Mouse (Mus musculus) gastrocnemius, postnatal 25 days (tissue): ENCODE measurements around the gene Dnm3. TPM values are rescaled to one million over a fixed set of nuclear protein-coding genes. Genes with fewer than 3 reads are reported as not detected.

Experiments
- DNase-seq: peaks from one replicate; pipeline ENCODE4 v3.0.0; 2022
- total RNA-seq, 2 experiments: library from RNA; stranded (reverse); gene quantifications; 1 replicate in 1 of 2; 2 replicates in 1 of 2; pipeline ENCODE4 v1.2.3; 2021

Gene Dnm3
- total RNA-seq, 2 experiments from 2014 or later: 4.7 to 7.6 TPM

DNA sequence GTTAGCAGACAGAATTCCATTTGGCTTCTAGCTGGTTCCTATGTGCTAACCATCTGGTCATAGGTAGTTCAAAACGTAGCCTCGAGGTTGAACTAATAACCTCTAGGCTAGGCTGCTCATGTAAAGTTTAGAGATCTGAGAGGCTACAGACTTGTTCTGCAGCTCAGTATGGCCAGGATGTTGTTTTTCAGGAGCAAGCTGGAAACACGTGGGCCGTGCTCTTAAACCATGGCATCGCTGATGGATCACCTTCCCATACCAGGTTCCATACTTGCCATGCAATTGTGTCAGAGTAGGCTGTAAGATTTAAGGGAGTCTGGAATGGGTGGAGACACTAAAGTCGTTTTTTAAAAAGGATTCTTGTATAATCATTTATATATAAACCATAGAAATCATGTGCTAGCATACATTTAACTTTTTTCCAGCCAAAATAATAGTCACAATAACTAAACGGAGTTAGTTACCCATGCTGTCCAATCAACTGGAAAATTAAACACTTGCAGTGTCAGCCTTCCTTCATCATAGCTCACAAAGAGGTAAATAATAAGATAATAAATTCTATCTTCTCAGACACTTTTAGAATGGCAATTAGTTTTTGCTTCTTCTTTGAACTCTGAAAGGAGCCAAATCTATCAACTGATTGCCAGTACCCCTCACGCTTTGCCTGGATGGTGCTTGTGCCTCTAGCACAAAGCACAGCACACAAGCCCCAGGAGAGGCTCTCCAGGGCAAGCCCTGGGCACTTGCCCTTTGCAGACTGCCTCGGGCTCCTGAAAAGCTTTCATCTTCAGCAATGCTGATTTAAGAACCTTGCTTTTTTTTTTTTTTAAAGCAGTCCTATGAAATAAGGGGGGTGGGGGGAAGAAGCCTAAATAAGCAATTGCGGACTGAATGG is 486.9 kb downstream of the Dnm3 start:
- DNase-seq: no peak

DNA sequence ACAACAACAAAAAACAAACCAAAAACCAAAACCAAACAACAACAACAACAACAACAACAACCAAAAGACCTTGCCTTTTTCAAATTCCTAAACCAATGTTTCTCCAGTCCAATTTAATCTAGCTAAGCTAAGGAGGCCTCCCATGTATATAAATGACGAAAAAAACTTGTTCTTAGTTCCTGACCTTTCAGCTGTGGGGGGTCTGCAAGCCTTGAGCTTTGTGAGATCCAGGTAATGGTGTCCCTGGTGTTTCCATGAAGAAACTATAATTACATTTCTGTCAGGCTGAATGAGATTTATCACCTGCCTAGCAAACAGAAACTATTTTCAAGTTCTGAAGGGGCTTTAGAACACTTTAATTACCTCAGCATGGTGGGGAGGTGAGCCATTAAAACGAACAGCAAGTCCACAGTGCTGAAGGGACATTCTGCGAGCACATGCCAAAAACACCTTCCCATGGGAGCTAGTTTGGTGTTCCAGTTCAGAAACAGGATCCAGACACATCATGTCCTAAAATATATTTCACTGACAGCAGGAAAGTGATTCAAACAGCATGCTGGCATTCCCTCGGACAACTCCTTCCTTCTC is 493.8 kb downstream of the Dnm3 start:
- peak; percentile 73 for DNase-seq

DNA sequence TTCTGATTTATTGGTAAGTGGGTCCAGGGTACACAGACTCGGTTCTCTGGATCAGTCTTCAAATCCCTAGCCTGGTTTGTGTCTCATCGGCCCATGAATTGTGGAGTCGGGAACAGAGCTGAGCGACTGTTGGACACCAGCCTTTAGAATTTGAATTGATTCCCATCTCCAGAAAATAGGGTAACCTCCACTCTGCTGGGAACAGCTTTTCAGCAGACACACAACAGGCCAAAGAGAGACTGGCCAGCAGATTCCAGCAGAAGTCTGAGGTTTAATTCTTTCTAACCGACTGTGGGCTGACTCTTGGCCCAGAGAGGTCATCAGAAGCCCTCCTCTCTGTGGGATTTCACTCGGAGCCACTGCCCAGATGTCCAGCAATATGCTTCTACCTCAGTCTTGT is 494.4 kb downstream of the Dnm3 start:
- DNase-seq: peak; percentile 71

DNA sequence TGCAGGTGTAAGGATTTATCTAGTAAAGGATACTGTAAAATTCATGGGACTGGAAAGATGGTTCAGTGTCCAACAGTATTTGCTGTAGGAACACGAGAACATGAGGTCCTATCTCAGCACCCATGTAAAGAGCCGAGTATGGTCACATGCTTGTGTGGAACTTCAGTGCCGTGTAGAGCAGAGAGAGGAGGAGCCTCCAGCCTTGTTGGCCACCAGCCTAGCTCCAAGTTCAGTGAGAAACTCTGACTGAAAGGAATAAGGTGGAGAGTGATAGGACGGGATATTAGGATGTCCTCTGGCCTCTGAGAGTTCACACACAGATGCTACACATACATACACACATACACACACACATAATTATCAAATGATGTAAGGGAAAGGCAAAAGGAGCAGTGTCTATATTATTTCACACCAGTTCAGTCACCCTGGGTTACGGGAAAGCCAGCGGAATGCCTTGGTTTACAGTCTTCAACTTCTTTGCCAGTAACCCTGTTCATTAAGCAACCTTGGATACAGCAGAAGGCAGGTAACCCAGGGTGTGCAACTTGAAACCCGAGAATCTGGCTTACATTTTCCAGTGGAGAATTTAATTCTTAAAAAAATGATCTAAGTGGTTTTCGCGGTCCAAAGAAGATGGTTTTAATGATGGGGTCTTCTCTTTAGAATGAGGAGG is 497.1 kb downstream of the Dnm3 start:
- DNase-seq: no peak

DNA sequence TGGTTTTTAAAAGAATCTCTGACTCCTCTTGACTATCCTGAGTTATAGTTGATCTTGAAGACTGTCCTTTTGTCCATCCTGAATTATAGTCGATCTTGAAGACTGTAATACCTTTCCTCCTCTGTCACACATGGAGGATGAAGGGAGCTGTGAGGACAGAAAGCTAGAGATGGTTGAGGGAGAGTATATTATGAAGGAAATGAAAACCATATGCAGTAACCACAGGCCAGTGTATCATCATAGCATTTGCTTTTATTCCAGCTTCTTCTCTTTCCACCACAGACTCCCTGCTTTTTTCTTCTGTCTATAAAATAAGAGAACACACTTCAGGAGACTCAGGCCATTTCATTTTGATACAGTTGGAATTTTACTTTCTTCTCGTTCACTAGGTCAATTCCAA is 497.8 kb downstream of the Dnm3 start:
- DNase-seq: no peak

DNA sequence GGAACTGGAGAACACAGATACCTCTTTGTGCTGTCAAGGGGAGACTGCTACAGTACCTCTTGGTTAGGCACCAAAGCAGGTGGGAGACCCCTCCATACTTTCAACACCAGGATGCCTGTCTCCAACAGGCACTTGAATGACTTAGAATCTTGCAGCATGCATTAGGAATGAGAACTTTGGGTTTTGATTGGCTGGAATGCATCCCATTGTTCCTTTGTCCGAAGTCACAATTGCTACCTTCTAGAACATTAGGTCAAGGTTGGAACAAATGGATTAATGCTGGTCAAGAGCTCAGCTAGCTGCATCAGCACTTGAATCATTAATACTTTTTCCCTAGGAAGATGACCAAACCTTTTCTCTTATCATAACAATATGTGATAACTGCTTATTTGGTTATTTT is 498.3 kb downstream of the Dnm3 start, which contains the start of gene 4930558K02Rik:
Gene 4930558K02Rik (minus strand): TSS at position 101 of the 400 bp plus-strand sequence.
- no peak for DNase-seq

DNA sequence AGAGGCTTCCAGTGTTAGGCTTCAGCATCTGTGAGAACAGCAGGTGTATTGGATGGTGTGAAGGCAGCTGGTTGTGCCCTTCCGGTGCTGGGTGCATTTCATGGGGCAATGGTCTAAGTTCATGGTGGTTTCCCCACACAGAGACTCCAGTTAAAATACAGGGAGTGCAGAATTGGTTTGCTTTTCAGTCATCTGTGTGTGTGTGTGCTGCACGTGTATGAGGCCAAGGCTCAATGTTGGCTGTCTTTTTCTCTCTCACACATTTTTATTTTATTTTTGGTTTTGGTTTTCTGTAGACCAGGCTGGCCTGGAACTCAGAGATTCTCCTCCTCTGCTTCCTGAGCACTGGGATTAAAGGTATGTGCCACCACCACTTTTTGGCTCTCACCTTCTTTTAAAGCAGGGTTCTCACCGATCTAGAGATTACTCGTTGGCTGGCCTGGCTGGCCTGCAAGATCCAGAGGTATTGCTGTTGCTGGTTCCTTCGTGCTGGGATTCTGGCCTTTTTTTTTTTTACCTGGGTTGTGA is 499.6 kb downstream of the Dnm3 start:
- DNase-seq: no peak

DNA sequence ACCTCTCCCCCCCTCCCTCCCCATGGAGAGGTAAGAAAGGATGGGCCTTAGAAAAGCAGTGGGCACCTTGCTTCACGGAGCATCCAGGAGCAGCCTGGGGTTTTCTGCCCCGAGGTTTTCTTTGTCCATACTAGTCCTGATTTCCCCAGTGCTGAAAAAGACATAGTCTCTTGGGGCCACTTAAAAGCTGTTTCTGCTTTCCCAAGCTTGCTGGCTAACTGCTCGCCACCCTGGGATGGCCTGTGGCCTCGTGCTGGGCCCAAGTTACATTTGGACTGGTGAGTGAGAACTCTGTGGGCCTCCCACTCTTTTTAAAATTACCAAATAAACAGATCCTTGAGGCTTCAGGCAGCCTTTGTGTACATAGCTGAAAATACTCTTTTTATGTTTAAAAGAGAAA is 500.5 kb downstream of the Dnm3 start:
- DNase-seq: peak; percentile 38

DNA sequence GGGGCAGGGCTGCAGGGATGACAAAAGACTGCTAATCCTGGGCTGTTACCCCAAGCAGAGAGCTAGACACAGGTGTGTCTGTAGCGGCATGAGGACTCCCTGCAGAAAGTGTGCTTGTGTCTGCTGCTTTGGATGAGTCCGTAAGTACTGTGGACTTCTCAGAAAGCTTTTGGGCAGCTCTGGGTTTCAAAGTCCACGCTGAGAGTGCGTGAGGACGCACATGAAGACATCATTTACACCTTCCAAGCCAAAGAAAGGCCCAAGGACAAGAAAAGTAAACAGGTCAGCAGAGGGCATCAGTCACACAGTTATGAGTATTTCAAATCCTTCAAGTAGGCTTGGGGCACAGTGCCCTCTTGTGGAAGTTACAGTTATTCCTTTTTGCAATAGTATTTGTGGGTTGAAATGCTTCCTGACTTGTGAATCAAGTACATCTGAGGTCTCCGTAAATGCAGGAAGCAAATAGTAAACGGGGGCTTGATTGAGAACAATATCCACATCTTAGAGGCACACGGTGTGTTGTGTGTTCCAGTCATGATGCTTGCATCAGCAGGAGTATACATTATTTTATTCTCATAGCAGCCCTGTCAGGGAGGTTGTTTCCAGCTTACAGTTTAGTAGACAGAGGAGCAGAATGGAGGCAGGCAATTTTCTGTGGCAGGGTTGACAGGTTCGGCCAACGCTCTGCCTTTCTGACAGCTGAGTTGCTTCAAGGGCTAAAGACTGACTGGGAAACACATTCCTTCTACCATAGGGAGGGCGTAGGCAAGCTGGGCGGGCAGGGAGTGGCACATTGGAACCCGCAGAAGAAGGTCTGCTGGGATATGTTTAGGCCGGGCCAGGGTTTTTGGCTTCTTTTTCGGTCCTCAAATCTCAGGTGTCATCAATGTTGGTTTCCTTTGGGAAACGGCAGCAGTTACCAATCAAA is 501.3 kb downstream of the Dnm3 start:
- DNase-seq: peak; percentile 57

DNA sequence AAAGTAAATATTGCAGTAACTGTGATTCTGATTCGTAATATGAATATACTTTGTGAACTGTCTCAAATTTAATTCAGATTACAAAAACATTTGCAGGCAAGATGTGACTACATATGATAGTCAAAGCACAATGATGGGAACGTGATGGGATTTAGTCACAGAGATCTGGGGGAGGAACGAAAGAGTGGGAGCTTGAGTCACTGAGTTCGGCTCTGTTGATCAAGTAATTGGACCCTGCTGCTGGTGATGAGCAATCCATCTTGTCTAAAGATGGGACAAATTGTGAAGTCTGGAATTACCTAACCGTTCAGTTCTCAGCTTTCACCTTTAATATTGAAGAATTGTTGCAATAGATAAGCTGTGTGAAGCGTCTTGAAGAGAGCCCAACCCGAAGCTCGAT is 505.6 kb downstream of the Dnm3 start:
- no peak for DNase-seq

DNA sequence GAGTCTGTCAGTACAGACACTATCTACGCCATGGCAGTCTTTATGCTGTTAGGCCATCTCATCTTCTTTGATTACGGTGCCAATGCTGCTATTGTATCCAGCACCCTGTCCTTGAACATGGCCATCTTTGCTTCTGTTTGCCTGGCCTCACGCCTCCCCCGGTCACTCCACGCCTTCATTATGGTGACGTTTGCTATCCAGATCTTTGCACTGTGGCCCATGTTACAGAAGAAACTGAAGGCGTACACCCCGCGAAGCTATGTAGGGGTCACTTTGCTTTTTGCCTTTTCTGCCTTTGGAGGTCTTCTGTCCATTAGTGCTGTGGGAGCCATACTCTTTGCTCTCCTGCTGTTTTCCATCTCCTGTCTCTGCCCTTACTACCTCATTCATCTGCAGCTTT is 507.0 kb downstream of the Dnm3 start:
- no peak for DNase-seq

DNA sequence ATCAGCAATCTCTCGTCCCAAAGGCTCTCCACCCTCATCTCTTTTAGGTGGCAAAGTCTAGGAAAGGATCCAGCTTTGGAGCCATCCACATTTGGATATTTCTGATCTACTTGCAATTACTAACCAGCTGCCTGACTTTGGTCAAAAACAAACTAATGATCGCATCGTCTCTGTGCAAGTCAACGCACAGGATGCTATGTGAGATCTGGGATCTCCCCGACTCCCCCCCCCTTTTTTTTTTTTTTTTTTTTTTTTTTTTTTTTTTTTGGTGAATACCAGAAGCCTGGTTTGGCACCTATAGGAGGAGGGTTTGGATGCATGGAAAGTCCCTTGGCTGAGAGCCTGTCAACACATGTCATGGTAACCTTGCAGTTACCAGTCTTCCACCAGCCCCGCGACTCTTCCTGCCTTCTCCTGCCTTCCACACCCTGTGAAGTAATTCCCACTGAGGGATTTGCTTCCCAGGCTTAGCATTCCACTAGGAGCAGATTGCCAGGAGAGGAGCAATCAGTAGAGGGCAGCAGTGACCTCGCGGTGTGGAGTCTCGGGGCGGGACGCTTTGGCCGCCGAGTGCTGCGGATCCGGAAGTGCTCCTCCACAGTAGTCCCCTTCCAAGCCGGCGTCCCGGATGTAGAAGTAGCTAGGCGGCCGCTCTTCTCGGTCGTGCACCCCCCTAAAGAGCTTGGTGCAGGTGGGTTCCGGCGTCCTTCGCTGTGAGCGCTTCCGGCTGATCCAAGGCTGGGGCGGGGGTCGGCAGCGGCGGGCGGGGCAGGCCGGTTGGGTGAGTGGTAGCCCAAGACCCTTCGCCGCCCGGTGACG is 509.0 kb downstream of the Dnm3 start, which contains the start of gene Pigc:
Gene Pigc (plus strand): TSS at position 598 of the 819 bp plus-strand sequence.
- DNase-seq: peak; percentile 93

DNA sequence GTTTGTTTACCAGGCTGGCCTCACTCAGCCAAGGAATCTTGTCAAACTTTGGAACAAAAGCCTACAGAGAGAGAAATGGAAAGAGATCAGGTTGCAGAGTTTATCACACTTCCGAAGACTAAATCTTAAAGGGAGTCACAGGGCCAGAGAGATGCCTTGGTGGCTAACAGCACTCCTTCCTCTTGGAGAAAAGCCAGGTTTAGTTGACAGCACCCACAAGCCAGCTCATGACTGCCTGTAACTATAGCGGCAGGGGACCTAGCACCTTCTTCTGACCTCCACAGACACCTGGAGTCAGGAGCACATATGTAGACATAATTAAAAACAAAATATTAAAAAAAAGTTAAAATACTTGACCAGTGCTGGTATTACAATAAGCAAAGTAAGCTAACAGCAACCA is 509.9 kb downstream of the Dnm3 start:
- DNase-seq: no peak

DNA sequence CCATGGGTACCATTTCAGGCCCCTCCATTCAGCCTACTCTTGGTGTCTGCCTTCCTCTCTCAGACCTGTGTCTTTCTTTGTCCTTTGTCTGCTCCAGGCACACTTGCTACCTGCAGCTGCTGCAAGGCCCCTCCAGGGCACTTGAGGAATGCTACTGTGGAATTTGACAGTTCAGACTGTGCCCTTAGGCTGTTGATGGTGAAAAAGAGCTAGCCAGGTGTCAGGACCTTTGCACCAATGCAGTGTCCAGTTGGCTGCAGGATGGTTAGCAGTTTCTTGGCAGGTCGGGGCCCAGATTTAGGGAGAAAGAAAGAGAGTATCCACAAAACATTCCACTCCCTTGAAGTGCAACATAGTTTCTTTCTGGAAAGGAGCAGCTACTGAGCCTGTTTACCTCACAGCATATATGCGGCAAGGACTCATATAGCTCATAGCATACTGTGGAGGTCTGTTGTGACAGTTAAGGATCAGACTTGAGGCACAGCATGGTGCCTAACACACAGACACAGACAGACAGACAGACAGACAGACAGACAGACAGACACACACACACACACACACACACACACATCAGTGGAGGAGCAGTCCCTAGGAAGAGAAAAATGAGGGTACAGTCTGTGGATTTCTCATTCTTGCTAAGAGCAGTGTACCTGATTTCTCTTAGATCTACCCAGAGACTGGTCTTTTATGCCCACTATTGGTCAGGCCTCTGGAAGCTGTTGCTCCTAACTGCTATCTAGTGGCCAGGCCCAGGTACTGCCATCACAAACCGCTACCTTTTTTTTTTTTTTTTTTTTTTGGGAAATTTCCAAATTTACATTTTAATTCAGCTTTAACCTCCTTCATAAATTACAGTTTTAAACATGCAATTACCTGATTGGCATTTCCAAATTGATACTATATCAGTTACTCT is 515.1 kb downstream of the Dnm3 start:
- DNase-seq: no peak

DNA sequence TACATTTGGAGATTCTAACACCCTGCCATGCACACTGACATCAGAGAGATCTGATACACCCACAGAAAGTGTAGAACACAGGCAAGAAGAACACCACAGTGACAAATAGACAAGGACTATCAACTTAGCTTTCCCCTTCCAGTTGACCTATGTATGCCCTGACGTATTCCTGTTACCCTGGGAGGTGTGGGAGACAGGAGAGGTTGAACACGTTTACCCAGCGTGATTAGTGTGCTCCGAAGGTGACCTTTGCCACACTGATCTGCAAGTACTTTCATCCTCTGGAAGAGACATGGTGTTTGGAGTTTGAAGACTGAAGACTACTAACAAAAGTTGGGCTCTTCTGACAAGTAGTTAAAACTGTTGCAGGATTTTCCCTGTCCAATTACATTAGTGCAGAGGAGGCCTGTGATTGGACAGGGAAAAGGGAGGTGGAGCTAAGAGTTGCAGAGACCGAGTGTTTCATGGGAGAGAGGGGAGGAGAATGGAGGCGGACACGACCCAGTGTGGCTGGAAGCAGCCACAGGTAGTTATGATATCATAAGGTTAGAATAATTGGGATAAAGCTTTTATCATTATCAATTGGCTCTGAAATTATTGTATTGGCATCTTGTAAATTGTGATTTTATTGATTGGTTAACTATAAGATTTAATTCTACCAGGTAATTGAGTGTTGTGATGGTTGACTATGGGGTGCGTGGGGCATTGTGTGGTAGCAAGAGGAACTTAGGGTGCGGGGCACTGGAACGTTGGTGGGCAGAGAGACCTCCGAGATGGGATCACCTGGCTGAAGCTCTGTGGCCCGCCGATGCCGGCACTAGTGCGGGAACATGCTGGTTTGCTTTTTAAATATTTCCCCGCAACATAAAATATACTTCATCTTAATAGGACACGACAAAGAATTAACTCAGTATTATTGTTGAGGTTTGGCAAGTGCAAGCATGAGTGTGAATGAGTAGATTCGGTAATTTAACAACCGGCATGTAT is 519.6 kb downstream of the Dnm3 start:
- DNase-seq: no peak

DNA sequence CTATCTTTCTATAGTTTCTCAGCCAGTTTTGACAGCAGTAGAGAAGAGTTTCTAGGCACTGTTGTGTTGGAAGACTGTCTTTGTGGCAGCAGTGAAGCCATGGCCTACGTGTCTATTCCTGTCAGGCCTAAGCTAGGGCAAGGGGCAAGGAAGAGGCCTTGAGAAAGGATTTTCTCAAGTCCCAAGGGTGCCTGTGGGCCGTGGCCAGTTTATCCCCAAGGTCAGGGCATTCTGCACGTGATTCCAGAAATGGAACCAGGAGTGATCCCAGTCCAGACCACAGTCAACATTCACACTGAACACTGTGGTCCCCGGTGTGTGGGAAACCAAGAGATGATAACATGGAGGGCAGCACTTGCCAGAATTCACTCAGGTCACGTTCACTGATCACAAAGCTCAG is 522.0 kb downstream of the Dnm3 start:
- DNase-seq: no peak

DNA sequence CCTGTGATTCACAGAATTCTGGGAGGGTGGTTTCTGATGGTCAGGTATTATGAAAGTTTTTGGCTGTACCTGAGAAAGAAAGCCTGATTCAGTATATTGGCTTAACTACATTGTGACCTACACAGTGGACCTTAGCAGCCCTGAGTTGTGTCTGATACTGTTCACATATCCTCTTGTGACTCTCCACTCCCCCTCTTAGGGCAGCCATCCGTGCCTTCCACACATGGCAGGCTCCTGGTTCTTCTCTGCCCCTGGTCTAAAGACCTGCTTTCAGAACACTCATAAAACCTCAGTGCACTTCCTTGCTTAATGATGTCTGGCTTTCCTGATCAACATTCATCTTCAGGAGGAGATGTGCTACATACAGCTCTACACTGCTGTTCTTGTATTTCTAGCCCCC is 525.2 kb downstream of the Dnm3 start:
- DNase-seq: no peak
